Mouse (Mus musculus) natural killer cell, adult 2 months (primary cell): ENCODE results near the gene Gm21985.
"Not testable (repeated sequence)": the region's sequence is repeated elsewhere in the genome, so short reads cannot be mapped to it uniquely, and the experiment has no call there.

Source experiments
- DNase-seq, 2 experiments: peaks; one replicate each; pipeline ENCODE4 v3.0.0; 2022; ENCODE audit warnings: low spot score in 2 of 2

Gm21985 gene

GRCm38 (mm10) chr2:112264364-112264763 is 1.8 kb upstream of the Gm21985 start:
- no peak for DNase-seq

- DNase-seq = peak; percentile 86 to 92
Measured at GRCm38 (mm10) chr2:112265448-112266241, 469 bp upstream of the Gm21985 start, which contains the start of gene Slc12a6. TSS of gene Slc12a6 (plus strand) at chr2:112265825.

DNA sequence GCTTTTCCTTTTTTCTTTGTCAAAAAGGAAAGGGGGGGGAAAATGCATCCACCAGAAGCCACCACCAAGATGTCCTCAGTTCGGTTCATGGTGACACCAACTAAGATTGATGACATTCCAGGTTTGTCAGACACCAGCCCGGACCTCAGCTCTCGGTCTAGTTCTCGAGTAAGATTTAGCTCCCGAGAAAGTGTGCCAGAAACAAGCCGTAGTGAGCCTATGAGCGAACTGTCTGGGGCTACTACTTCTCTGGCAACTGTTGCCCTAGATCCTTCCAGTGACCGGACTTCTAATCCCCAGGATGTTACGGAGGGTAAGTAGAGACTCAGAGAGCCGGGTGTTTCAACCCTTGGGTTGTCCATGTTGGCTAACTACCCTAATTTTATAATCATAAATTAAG is 666 bp downstream of the Gm21985 start:
- peak in 1 of 2 experiments; percentile 21 for DNase-seq

- DNase-seq = peak in 1 of 2 experiments; percentile 23
Measured at GRCm38 (mm10) chr2:112267547-112268269, 1.6 kb downstream of the Gm21985 start.

- DNase-seq = no peak
Measured at GRCm38 (mm10) chr2:112270011-112270410, 3.9 kb downstream of the Gm21985 start.

DNA sequence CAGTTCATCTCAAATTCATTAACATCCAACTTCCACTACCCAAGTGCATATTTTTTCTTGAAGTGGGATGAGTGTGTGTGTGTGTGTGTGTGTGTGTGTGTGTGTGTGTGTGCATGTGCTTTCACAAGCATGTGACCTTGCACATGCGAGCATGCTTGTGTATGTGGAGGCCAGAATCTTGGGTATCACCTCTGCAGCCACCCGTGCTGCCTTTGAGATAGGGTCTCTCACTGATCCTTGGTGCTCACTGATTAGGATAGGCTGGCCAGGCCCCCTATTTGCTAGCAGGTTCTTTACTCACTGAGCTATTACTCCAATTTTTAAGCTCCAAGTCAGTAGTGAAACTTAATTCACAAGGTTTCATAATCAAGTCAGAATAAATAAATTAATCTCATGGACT is 6.8 kb downstream of the Gm21985 start:
- no peak for DNase-seq

GRCm38 (mm10) chr2:112273474-112273873 is 7.4 kb downstream of the Gm21985 start:
- DNase-seq = no peak

- DNase-seq = no peak
Measured at GRCm38 (mm10) chr2:112276870-112277269, 10.8 kb downstream of the Gm21985 start.

GRCm38 (mm10) chr2:112282846-112283245 is 16.7 kb downstream of the Gm21985 start:
- no peak for DNase-seq

GRCm38 (mm10) chr2:112284363-112285030 is 18.4 kb downstream of the Gm21985 start:
- DNase-seq = no peak

GRCm38 (mm10) chr2:112285031-112285390 is 18.9 kb downstream of the Gm21985 start:
- no peak for DNase-seq

GRCm38 (mm10) chr2:112286062-112286461 is 19.9 kb downstream of the Gm21985 start:
- DNase-seq = not testable (repeated sequence)

GRCm38 (mm10) chr2:112287059-112287458 is 20.9 kb downstream of the Gm21985 start:
- DNase-seq = no peak

GRCm38 (mm10) chr2:112289507-112289906 is 23.4 kb downstream of the Gm21985 start:
- DNase-seq = no peak

GRCm38 (mm10) chr2:112292823-112293222 is 26.7 kb downstream of the Gm21985 start:
- DNase-seq = no peak

GRCm38 (mm10) chr2:112296211-112296610 is 30.1 kb downstream of the Gm21985 start:
- DNase-seq = no peak

DNA sequence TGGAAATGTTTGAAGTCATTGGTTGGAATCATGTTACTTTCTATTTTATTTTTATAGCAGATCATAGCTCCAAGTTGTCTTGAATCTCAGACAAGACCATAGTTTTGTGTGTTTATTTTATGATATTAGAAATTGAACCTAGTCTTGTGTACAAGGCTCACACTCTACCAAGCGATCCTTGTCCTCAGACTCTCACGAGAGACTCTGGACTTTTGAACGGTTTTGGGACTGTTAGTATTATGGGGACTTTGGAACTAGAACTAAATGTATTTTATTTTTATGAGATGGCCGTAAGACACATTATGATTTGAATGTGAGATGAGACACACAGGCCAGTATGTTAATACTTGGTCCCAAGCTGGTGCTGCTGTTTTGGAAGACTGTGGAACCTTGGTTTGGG is 32.1 kb downstream of the Gm21985 start:
- DNase-seq = no peak

GRCm38 (mm10) chr2:112308671-112309070 is 42.6 kb downstream of the Gm21985 start:
- no peak for DNase-seq

- no peak for DNase-seq
Measured at GRCm38 (mm10) chr2:112309161-112309600, 43.1 kb downstream of the Gm21985 start.

- no peak for DNase-seq
Measured at GRCm38 (mm10) chr2:112315638-112316037, 49.5 kb downstream of the Gm21985 start.

GRCm38 (mm10) chr2:112318227-112318626 is 52.1 kb downstream of the Gm21985 start:
- DNase-seq = no peak

DNA sequence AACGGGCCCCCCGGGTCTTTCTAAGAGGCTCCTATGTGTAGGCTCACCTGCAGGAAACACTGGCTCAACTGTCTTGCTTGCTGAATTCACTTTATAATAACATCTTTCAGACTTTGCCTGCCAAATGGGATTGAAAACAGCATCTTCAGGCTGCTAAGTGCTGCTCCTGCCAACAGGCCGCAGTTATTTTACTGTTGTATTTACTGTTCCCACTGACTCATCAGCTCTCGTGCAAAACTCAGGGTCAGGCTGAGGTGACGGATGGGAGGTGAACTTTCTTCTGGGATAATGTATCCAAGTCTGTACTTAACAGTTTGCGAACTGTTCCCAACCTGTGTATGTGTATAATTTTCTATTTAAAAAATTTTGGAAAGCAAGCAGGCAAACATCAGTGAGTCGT is 52.8 kb downstream of the Gm21985 start:
- DNase-seq = no peak
